Mouse (Mus musculus) left cerebral cortex, adult 11 months (tissue): ENCODE data around the gene Cryzl2.
A peak's percentile ranks its signal among the peaks of the same experiment; 100 is the strongest.

Source experiments
- DNase-seq: peaks from one replicate; pipeline ENCODE4 v3.0.0; 2022; ENCODE audit warnings: low spot score

Cryzl2 gene

DNA sequence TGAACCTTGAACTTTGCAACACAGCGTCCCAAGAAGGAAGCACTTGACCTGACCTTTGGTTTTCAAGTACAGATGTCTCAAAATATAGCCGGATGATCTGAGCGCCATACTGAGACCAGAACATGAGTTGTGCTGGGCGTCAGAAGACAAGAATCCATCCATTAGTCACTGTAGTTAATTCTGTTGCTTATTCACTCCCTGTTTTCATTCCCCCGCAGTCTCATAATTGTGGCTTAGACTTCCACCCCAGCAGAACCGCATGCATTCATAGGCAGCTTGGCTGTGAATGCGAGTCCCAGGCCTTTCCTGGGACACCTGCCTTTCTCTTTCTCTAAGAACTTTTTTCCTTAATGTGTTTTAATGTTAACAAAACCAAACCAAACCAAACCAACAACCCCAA lies 14.3 kb downstream of the Cryzl2 start:
- no peak for DNase-seq

- no peak for DNase-seq
These were observed 16.5 kb downstream of the Cryzl2 start for GRCm38 (mm10) chr1:157474865-157475264.

DNA sequence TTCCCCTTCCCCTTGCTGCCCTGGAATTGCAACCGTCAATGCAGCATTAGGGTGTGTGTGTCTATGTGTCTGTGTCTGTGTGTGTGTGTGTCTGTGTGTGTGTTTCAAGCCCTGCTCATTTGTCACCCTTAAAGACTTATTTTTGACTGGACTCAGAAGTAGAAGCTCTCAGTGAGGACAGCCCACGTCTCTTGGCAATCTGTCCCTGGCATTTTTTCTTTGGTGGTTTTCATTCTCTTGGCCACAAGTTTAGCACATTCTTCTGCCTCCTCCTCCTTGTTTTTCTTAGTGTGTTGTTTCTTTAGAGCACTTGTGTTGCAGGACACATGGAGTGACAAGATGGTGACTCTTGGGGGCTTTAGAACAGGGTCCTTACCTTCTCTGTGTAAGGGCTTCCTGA lies 17.9 kb downstream of the Cryzl2 start:
- peak; percentile 33 for DNase-seq

GRCm38 (mm10) chr1:157480090-157480489 lies 21.7 kb downstream of the Cryzl2 start:
- DNase-seq, result no peak

- DNase-seq, result no peak
These were observed 22.5 kb downstream of the Cryzl2 start for GRCm38 (mm10) chr1:157480901-157481300.

DNA sequence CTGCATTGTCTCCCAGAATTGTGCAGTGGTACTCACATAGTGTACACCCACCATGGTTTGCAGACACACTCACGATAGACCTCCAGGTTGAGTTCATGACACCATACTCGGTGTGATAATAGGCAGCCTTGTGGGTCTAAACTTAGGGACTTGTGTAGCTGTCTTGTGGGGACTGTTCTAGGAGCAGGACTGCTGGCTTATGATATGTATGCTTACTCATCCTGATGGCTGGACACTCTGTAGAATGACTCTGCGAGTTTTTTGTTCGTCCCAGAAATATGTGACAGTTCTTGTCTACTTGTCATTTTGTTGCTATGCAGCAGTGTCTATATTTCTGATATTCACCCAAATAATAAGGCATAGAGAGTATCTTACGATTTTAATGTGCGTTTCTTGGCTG lies 23.3 kb downstream of the Cryzl2 start:
- no peak for DNase-seq

DNA sequence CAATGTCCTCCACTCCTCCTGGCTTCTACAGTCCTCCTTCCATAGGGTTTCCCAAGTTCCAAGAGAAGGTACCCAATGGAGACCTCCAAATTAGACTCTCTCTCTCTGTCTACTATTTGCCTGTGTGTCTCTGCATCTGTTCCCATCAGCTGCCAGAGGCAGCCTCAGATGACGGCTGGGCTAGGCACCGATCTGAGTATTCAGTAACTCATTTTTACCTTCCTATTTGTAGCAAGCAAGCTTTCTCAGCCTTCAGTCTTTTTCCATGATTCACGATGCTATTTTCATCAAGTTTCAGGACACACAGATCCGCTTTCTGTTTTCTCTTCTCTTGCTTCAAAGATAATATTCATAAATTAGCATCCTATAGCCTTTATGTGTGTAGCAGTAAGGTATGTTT lies 25.8 kb downstream of the Cryzl2 start:
- DNase-seq, result peak; percentile 24

DNA sequence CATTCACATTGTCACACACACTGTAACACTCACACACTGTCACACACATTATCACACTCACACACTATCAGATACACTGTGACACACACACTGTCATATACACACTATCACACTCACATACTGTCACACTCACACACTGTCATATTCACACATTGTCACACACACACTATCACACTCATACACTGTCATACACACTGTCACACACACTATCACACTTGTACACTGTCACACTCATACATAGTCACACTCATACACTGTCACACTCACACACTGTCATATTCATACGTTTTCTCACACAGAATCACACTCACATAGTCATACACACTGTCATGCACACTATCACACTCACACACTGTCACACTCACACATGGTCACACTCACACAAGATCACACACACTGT lies 42.3 kb downstream of the Cryzl2 start:
- DNase-seq, result no peak

GRCm38 (mm10) chr1:157501352-157501945 lies 43.1 kb downstream of the Cryzl2 start:
- DNase-seq, result no peak

GRCm38 (mm10) chr1:157503071-157503470 lies 44.7 kb downstream of the Cryzl2 start:
- no peak for DNase-seq

DNA sequence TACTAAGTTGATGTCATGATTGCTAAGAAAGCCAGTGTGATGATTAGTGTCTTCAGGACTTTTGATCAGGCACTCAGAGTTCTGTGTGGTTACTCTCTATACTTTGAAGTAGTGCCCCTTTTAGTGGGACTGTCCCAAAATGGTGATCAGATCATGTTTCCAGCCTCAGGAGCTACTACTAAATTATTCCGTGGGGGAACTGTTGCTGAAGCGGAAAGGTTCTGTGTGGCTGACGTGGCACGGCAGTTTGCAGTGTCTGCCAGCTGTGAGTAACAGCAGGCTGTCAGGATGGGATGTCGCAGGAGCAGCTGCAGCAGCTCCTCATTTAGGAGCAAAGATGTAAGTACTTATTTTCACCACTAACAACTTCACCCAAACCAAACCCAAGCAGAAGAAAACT lies 48.1 kb downstream of the Cryzl2 start, which contains the start of gene Sec16b:
Sec16b (plus strand) TSS at position 207 of the 400 bp plus-strand sequence.
- DNase-seq, result no peak

- no peak for DNase-seq
These were observed 48.7 kb downstream of the Cryzl2 start for GRCm38 (mm10) chr1:157506995-157507595.

DNA sequence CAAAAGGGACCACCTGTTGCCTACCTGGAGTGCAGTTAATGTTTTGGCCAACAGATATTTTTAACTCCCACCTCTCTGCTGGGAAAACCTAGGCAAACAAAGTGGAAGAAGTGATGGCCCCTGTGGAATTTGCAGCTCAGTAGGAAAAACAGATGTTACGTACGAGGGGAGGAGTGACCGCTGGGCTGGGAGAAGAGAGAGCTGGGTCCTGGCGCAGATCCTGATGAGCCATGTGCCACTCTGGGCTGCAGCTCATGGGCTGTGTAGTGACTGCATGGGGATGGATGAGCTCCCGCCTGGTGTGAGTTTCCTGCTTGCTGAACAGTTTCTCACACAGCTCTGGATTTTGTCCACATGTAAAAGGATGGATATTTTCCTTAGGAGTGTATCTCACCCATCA lies 49.4 kb downstream of the Cryzl2 start:
- DNase-seq, result no peak

GRCm38 (mm10) chr1:157512690-157513448 lies 54.5 kb downstream of the Cryzl2 start:
- DNase-seq, result peak; percentile 22

DNA sequence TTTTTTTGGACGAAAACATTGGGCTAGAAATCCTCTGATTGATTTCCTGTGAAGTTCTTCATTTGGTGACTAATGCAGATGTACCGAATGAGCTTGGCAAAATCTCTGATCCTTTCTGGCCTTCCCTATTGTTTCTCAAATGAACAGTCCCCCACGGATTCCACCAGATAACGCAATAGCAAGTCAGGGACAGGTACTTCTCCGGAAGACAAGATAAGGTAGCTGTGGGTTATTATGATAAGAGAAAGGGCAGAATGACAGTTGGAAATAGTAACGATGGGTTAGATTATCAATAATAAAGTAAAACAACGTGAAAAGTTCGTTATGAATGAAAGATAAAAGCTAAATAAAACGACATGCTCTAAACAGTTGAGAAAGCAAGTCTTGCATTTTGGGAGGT lies 55.2 kb downstream of the Cryzl2 start:
- DNase-seq, result no peak

DNA sequence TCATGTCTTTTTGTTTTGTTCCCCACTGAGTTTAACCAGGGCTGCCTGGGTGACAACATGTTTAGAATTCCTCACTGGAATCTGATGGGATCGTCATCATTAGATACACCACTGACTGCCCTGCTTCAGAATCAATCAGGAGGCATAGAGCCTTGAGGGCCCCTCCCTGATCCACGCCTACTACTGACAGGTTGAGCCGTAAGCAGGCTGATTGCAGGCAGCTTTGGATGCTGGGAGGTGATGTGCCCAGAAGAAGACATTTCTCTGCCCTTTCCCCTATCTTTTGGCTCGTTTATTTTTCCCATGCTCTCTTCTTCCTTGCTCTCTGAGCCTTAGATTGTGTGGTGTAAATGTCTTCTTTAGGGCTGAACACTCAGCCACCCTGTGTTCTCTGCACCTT lies 55.9 kb downstream of the Cryzl2 start:
- DNase-seq, result no peak

DNA sequence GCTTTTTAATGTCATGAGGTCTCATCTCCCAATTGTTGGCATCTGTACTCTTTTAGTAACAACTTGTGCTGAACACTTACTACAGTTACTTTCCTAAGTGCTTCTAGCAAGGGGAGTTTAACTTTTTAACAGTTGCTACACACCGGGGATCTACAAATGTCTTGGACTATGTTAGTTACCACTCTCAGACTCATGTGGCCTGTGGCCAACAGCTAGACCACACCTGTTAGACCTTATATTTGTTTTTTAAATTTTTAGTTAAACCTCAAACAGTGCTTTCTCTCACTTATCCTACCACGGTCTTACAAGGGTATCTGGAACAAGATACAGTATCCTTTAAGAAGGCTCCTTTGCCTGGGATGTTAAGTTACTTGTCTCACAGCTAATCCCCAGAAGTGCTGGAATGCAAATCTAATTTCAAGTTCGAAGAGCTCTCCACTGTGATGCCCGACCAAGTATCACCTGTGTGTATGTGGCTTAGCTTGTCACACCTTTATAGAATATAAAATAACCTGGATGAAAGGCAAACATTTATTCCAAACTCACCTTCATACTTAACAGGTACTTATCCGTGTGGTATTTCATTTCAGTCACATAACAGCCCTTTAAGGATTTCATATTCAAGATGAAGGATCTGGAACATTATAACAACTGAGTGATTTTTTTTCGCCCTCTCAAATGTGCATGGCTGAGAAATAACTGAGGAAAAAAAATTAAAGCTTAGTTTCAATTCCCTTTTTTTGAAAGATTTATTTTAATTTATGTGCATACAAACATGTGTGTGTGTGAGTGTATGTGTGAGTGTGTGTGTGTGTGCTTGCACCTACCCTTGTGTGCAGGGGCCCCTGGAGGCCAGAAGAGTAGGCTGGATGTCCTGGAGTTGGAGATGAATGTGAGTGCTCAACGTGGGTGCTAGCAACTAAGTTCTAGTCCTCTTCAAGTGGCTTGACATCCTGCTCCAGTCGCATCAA lies 58.7 kb downstream of the Cryzl2 start:
- DNase-seq, result no peak

DNA sequence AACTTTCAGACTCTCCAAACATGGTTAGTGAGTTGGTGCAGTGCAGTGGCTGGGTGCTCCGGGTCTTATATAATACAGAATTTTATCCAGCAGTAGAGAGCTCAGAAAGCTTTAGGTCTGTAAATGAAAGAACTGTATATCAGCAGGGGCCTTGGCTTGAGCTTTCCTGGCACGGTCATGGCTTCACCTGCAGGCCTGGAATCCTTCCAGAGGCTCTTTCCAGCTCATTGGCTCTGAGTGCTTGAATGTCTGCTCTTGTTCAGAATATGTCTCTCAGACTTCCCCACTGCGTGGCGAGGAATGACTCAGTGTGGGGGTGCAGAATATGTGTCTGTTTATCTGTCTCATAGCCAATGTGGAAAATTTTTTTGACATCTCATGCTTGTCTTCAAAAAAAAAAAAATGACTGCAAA lies 59.7 kb downstream of the Cryzl2 start:
- peak; percentile 62 for DNase-seq

GRCm38 (mm10) chr1:157519396-157519795 lies 61.0 kb downstream of the Cryzl2 start:
- no peak for DNase-seq

DNA sequence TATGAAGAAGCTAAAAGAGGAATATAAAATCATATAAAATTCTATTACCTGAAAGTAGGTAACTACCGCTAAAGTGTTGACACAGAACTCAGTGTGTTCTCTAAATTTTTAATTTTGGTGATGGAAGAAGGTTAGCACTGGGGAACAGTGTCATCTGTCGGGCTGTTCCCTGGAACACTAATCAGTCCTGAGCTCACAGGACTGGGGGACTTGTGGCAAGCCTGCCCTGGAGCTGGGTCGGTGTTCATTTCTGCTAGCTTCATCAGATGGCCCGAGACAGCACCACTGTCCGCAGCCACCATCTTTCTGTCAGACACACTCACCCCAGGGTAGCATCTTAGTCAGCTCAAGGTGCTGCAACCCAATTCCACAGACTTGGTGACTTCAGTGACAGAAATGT lies 63.9 kb downstream of the Cryzl2 start:
- no peak for DNase-seq

DNA sequence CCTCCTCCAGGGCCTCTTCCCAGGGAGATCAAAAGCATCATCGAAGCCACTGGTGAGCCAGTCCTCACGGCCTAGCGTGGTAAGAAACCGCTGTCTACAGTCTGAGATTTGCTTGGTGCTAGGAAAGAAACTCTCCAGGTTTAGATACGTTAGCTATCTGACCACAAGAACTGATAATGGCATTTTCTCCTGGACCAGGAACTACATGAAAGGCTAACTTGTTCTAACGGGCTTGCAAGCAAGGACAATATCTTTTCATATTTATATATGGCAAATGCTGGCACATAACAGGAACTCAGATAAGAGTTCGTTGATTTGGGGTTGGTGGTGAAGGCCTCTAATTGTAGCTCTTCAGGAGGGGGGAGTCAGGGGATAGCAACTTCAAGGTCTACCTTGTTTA lies 66.4 kb downstream of the Cryzl2 start:
- no peak for DNase-seq

- no peak for DNase-seq
These were observed 67.4 kb downstream of the Cryzl2 start for GRCm38 (mm10) chr1:157525692-157526354.
